20 mouse cellular contexts compared by ENCODE assay signal in the genomic region with DNA sequence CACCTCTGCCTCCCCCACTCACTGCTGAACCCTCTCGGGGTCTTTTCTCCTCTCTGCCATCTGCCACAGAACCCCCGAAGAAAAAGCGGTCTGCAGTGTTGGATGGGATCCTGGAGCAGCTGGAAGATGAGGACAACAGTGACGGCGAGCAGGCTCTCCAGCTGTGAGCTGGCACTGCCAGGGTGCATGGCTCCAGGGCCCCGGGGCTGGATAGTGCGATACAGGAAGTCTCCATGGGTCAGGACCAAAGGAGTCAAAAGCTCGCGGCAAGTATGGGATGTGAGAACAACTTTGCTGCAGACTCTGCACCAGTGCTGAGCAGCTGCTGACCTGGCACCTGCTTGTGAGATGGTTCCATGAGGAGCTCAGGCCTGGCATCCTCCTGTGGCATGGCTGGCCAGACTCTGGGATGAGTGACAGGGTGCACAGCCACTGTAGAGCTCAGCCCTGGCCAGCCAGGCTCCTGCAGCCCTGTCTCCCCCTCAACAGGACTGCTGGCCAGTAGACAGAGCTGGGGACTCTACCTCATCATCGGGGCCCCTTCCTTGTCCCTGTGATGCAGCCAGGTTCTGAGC.
A peak's percentile ranks its signal among the peaks of the same experiment; 100 is the strongest.
DNase-seq lines count a peak whose midpoint lies in the region; ATAC-seq lines count a peak whose summit lies in the region.
"Had no signal": no experiment of that assay in that cellular context is flagged by ENCODE, and none has a peak within 500 bp of the region (broad histone marks: within the 10 kb centered on the region; RNA-seq: fewer than 3 reads in every experiment).

No protein-coding gene starts in this region.

- no peak overlapping the region for H3K4me2 ChIP-seq in hindbrain, embryonic 14.5 days (replicated peaks)
- H3K4me2 ChIP-seq in neural tube, embryonic 13.5 days: no peak overlapping the region
- no peak overlapping the region for H3K4me2 ChIP-seq in intestine, embryonic 15.5 days (replicated peaks)
- H3K4me2 ChIP-seq: heart, embryonic 15.5 days; lung, embryonic 15.5 days; midbrain, embryonic 12.5 days had no signal

- peak overlapping the region; percentile 38 for H3K27ac ChIP-seq in hindbrain, embryonic 14.5 days
- no peak overlapping the region for H3K27ac ChIP-seq in hindbrain, embryonic 10.5 days
- peak overlapping the region; percentile 70 for H3K27ac ChIP-seq in neural tube, embryonic 13.5 days (replicated peaks)
- no peak overlapping the region for H3K27ac ChIP-seq in intestine, embryonic 15.5 days
- H3K27ac ChIP-seq: heart, embryonic 15.5 days; liver, embryonic 14.5 days; lung, embryonic 15.5 days; macrophage; midbrain, embryonic 12.5 days had no signal

- no peak overlapping the region for H3K4me3 ChIP-seq in hindbrain, embryonic 14.5 days (replicated peaks; ENCODE audit: low read length)
- H3K4me3 ChIP-seq in hindbrain, embryonic 10.5 days: no peak overlapping the region
- no peak overlapping the region for H3K4me3 ChIP-seq in neural tube, embryonic 13.5 days
- H3K4me3 ChIP-seq in intestine, embryonic 15.5 days (replicated peaks): no peak overlapping the region
- H3K4me3 ChIP-seq: heart, embryonic 15.5 days; lung, embryonic 15.5 days; midbrain, embryonic 12.5 days had no signal

- H3K4me1 ChIP-seq in hindbrain, embryonic 14.5 days (replicated peaks; ENCODE audit: control insufficient read depth, insufficient read depth, low read length): peaks cover 41% of the 10 kb centered on the region
- H3K4me1 ChIP-seq in hindbrain, embryonic 10.5 days (replicated peaks): peaks cover 32% of the 10 kb centered on the region
- H3K4me1 ChIP-seq in neural tube, embryonic 13.5 days (replicated peaks): peaks cover 49% of the 10 kb centered on the region
- H3K4me1 ChIP-seq in intestine, embryonic 15.5 days (replicated peaks): 0 out of 2 replicates have a peak, but pooled peaks cover 4% of the 10 kb centered on the region

- peak; percentile 55 to 64 for DNase-seq in cerebellum, postnatal 14 days
- DNase-seq in cerebellum, adult 11 months: no peak
- DNase-seq in hindbrain, embryonic 14.5 days (ENCODE audit: low spot score): no peak
- no peak for DNase-seq in hindbrain, embryonic 10.5 days (ENCODE audit: low spot score)
- no peak for DNase-seq in neural tube, embryonic 10.5 days (ENCODE audit: extremely low spot score, low spot score)
- DNase-seq: adrenal gland, postnatal 36 days; B cell, adult 2 months; heart, postnatal 4 days; kidney, adult 11 months; right cerebral cortex, adult 18-20 months; thymus, postnatal 14 days had no signal

- H3K36me3 ChIP-seq in hindbrain, embryonic 14.5 days (replicated peaks; ENCODE audit: control insufficient read depth, insufficient read depth): no peaks in the 10 kb centered on the region
- H3K36me3 ChIP-seq in hindbrain, embryonic 10.5 days: peaks cover 37% of the 10 kb centered on the region
- peaks cover 19% of the 10 kb centered on the region for H3K36me3 ChIP-seq in neural tube, embryonic 13.5 days
- H3K36me3 ChIP-seq in intestine, embryonic 15.5 days: 0 out of 2 replicates have a peak, but pooled peaks cover 8% of the 10 kb centered on the region

- WGBS in hindbrain, embryonic 14.5 days: 57% methylated on average over 10 of the region's 10 CpGs
- 90% methylated on average over 10 of the region's 10 CpGs for WGBS in hindbrain, embryonic 10.5 days
- WGBS in neural tube, embryonic 13.5 days: 67% methylated on average over 10 of the region's 10 CpGs
- WGBS in intestine, embryonic 15.5 days: 92% methylated on average over 10 of the region's 10 CpGs

- peak; percentile 18; the same call in 1 of the 2 replicates for ATAC-seq in hindbrain, embryonic 14.5 days (ENCODE audit: low FRiP score)
- ATAC-seq in neural tube, embryonic 13.5 days (ENCODE audit: low read depth): no peak
- no peak for ATAC-seq in intestine, embryonic 15.5 days
- ATAC-seq in frontal cortex, adult (ENCODE audit: low TSS enrichment): no peak
- ATAC-seq: forebrain, embryonic 14.5 days had no signal

- no peak overlapping the region for H3K9ac ChIP-seq in hindbrain, embryonic 14.5 days
- H3K9ac ChIP-seq in neural tube, embryonic 13.5 days: no peak overlapping the region
- no peak overlapping the region for H3K9ac ChIP-seq in intestine, embryonic 15.5 days
- H3K9ac ChIP-seq: heart, embryonic 15.5 days; liver, embryonic 14.5 days; lung, embryonic 15.5 days; midbrain, embryonic 12.5 days had no signal

- H3K27me3 ChIP-seq in hindbrain, embryonic 14.5 days (ENCODE audit: control insufficient read depth, insufficient read depth, low read length): no peaks in the 10 kb centered on the region
- H3K27me3 ChIP-seq in hindbrain, embryonic 10.5 days (ENCODE audit: insufficient read depth, poor library complexity, severe bottlenecking): 0 out of 2 replicates have a peak, but pooled peaks cover 3% of the 10 kb centered on the region
- no peaks in the 10 kb centered on the region for H3K27me3 ChIP-seq in neural tube, embryonic 13.5 days
- no peaks in the 10 kb centered on the region for H3K27me3 ChIP-seq in intestine, embryonic 15.5 days (replicated peaks)
- H3K27me3 ChIP-seq: heart, embryonic 15.5 days; lung, embryonic 15.5 days; midbrain, embryonic 12.5 days had no signal

- no peaks in the 10 kb centered on the region for H3K9me3 ChIP-seq in hindbrain, embryonic 14.5 days (ENCODE audit: control insufficient read depth, low read length)
- no peaks in the 10 kb centered on the region for H3K9me3 ChIP-seq in hindbrain, embryonic 10.5 days
- no peaks in the 10 kb centered on the region for H3K9me3 ChIP-seq in neural tube, embryonic 13.5 days
- H3K9me3 ChIP-seq in intestine, embryonic 15.5 days: no peaks in the 10 kb centered on the region
- H3K9me3 ChIP-seq: heart, embryonic 15.5 days; lung, embryonic 15.5 days had no signal

Comparison
In these comparisons a context has a peak if more than half of its experiments do, and no peak if none do; other contexts are left out.
1. DNase-seq: peak in cerebellum, postnatal 14 days (2 of 2); none in cerebellum, adult 11 months (single experiment), hindbrain, embryonic 14.5 days (single experiment), hindbrain, embryonic 10.5 days (single experiment) and neural tube, embryonic 10.5 days (single experiment).
2. H3K27ac ChIP-seq: peak in hindbrain, embryonic 14.5 days (single experiment) and neural tube, embryonic 13.5 days (single experiment); none in hindbrain, embryonic 10.5 days (single experiment) and intestine, embryonic 15.5 days (single experiment).